Mouse (Mus musculus) forebrain, embryonic 12.5 days (tissue): ENCODE data around the gene E130208F15Rik. TPM values are rescaled to one million over a fixed set of nuclear protein-coding genes. Genes with fewer than 3 reads are reported as not detected.

Source experiments
- ATAC-seq: fragments of 200-750 bp; cut with Nextera tagmentation; 2 replicates; pipeline ENCODE4 v1.8.0; 2017; ENCODE audit warnings: moderate TSS enrichment; ENCODE audit not compliant: low FRiP score
- H3K27ac ChIP-seq: fragments of 300-500 bp; sonication (generic); 2 replicates; pipeline ENCODE4 v1.5.1; 2016; ENCODE audit warnings: mild to moderate bottlenecking
- H3K27me3 ChIP-seq: fragments of 300-500 bp; sonication (generic); 2 replicates; pipeline ENCODE4 v1.6.1; 2016; ENCODE audit warnings: mild to moderate bottlenecking
- H3K36me3 ChIP-seq: fragments of 300-500 bp; sonication (generic); replicated peaks from 2 replicates; pipeline ENCODE4 v1.6.1; 2016; ENCODE audit warnings: mild to moderate bottlenecking
- H3K4me1 ChIP-seq: fragments of 300-500 bp; sonication (generic); 2 replicates; pipeline ENCODE4 v1.6.1; 2016
- H3K4me2 ChIP-seq: fragments of 300-500 bp; sonication (generic); 2 replicates; pipeline ENCODE4 v1.6.1; 2016; ENCODE audit warnings: mild to moderate bottlenecking, moderate library complexity
- H3K4me3 ChIP-seq: fragments of 300-500 bp; sonication (generic); replicated peaks from 2 replicates; pipeline ENCODE4 v1.5.1; 2016; ENCODE audit warnings: mild to moderate bottlenecking
- H3K9ac ChIP-seq: fragments of 300-500 bp; sonication (generic); 2 replicates; pipeline ENCODE4 v1.6.1; 2016; ENCODE audit warnings: mild to moderate bottlenecking
- H3K9me3 ChIP-seq: fragments of 300-500 bp; sonication (generic); 2 replicates; pipeline ENCODE4 v1.6.1; 2016
- WGBS: fragments of 180-500 bp; shearing (Covaris S2); methylation state at CpG from one replicate; pipeline ENCODE4 v1.1.7; 2016; 5-methylcytosine and 5-hydroxymethylcytosine counted together
- polyA plus RNA-seq: library from polyadenylated mRNA; unstranded; fragments of >200 nt; fragmentation: Nextera tagmentation; extraction: Ambion mirVana; gene quantifications from 2 replicates; pipeline ENCODE4 v1.2.1, GENCODE M21; 2016

The E130208F15Rik gene
- polyA plus RNA-seq, 1 experiment from 2014 or later: not detected

- ATAC-seq: peak; percentile 65
- H3K4me1 ChIP-seq: peaks cover 14% of the 10 kb centered on the region
- no peaks in the 10 kb centered on the region for H3K9me3 ChIP-seq
- no peak overlapping the region for H3K4me3 ChIP-seq
- peaks cover 13% of the 10 kb centered on the region for H3K36me3 ChIP-seq
- no peak overlapping the region for H3K9ac ChIP-seq
- peaks cover 16% of the 10 kb centered on the region for H3K27me3 ChIP-seq
- no peak overlapping the region for H3K4me2 ChIP-seq
- no peak overlapping the region for H3K27ac ChIP-seq
- WGBS: 18% methylated on average over 6 of the region's 6 CpGs
Observed at GRCm38 (mm10) chr7:30353279-30353822, 31.8 kb downstream of the E130208F15Rik start.

- Histone ChIP-seq H3K36me3 (peaks cover 13% of the 10 kb centered on the region), H3K4me2 (no peak overlapping the region), H3K4me1 (peaks cover 20% of the 10 kb centered on the region), H3K4me3 (no peak overlapping the region), H3K27me3 (peaks cover 9% of the 10 kb centered on the region), H3K9me3 (no peaks in the 10 kb centered on the region), H3K9ac (no peak overlapping the region), H3K27ac (0 out of 2 replicates have a peak overlapping the region, but pooled peaks have one; percentile 31)
- ATAC-seq: peak; percentile 49; the same call in 1 of the 2 replicates
- WGBS: 77% methylated on average over 4 of the region's 4 CpGs
Observed at GRCm38 (mm10) chr7:30354059-30354458, 32.5 kb downstream of the E130208F15Rik start.

- Histone ChIP-seq H3K27me3 (no peaks in the 10 kb centered on the region), H3K27ac (no peak overlapping the region), H3K9ac (no peak overlapping the region), H3K9me3 (no peaks in the 10 kb centered on the region; the same call in 1 of the 2 replicates), H3K36me3 (peaks cover 29% of the 10 kb centered on the region), H3K4me2 (no peak overlapping the region), H3K4me3 (no peak overlapping the region), H3K4me1 (peaks cover 58% of the 10 kb centered on the region)
- WGBS: 81% methylated on average over 7 of the region's 7 CpGs
- ATAC-seq: no peak
Observed at GRCm38 (mm10) chr7:30358378-30359186, 37.0 kb downstream of the E130208F15Rik start.

GRCm38 (mm10) chr7:30359276-30359865, 37.8 kb downstream of the E130208F15Rik start:
- no peaks in the 10 kb centered on the region; the same call in 1 of the 2 replicates for H3K9me3 ChIP-seq
- no peak overlapping the region for H3K4me2 ChIP-seq
- no peak for ATAC-seq
- no peak overlapping the region for H3K9ac ChIP-seq
- no peak overlapping the region for H3K4me3 ChIP-seq
- H3K27ac ChIP-seq: no peak overlapping the region
- H3K4me1 ChIP-seq: peaks cover 51% of the 10 kb centered on the region
- WGBS: 93% methylated on average over 31 of the region's 31 CpGs
- peaks cover 29% of the 10 kb centered on the region for H3K36me3 ChIP-seq
- H3K27me3 ChIP-seq: peaks cover 8% of the 10 kb centered on the region; the same call in 1 of the 2 replicates

GRCm38 (mm10) chr7:30360028-30360427, 38.5 kb downstream of the E130208F15Rik start:
- Histone ChIP-seq H3K27ac (no peak overlapping the region), H3K9ac (no peak overlapping the region), H3K27me3 (peaks cover 14% of the 10 kb centered on the region; the same call in 1 of the 2 replicates), H3K4me3 (no peak overlapping the region), H3K4me1 (peaks cover 49% of the 10 kb centered on the region), H3K4me2 (no peak overlapping the region), H3K9me3 (no peaks in the 10 kb centered on the region; the same call in 1 of the 2 replicates), H3K36me3 (peaks cover 26% of the 10 kb centered on the region)
- 93% methylated on average over 17 of the region's 17 CpGs for WGBS
- no peak for ATAC-seq

GRCm38 (mm10) chr7:30362652-30363343, 41.3 kb downstream of the E130208F15Rik start, which contains the start of gene Lrfn3:
Gene Lrfn3, minus strand, starts transcription at chr7:30362772.
- Histone ChIP-seq H3K4me2 (peak within 1 kb of the TSS; percentile 87), H3K9ac (peak within 1 kb of the TSS; percentile 93), H3K36me3 (peaks cover 16% of the 10 kb centered on the region), H3K27me3 (peaks cover 22% of the 10 kb centered on the region), H3K27ac (peak within 1 kb of the TSS; percentile 42; the same call in 1 of the 2 replicates), H3K9me3 (no peaks in the 10 kb centered on the region; the same call in 1 of the 2 replicates), H3K4me3 (peak within 1 kb of the TSS; percentile 83), H3K4me1 (peaks cover 49% of the 10 kb centered on the region)
- ATAC-seq: peak; percentile 82
- 2% methylated on average over 31 of the region's 55 CpGs for WGBS

- peak overlapping the region; percentile 83 for H3K4me3 ChIP-seq
- H3K27me3 ChIP-seq: peaks cover 22% of the 10 kb centered on the region
- ATAC-seq: 0 out of 2 replicates have a peak, but pooled peaks have one; percentile 22
- H3K27ac ChIP-seq: no peak overlapping the region
- H3K36me3 ChIP-seq: peaks cover 16% of the 10 kb centered on the region
- peak overlapping the region; percentile 87 for H3K4me2 ChIP-seq
- no peaks in the 10 kb centered on the region; the same call in 1 of the 2 replicates for H3K9me3 ChIP-seq
- H3K4me1 ChIP-seq: peaks cover 47% of the 10 kb centered on the region
- 69% methylated on average over 6 of the region's 6 CpGs for WGBS
- peak overlapping the region; percentile 93 for H3K9ac ChIP-seq
Observed at GRCm38 (mm10) chr7:30363344-30363738, 41.8 kb downstream of the E130208F15Rik start.

- Histone ChIP-seq H3K4me2 (no peak overlapping the region), H3K27me3 (peaks cover 22% of the 10 kb centered on the region), H3K36me3 (no peaks in the 10 kb centered on the region), H3K9ac (no peak overlapping the region), H3K4me1 (peaks cover 8% of the 10 kb centered on the region), H3K9me3 (no peaks in the 10 kb centered on the region), H3K4me3 (no peak overlapping the region), H3K27ac (no peak overlapping the region)
- 69% methylated on average over 2 of the region's 2 CpGs for WGBS
- ATAC-seq: no peak
Observed at GRCm38 (mm10) chr7:30367466-30367865, 45.9 kb downstream of the E130208F15Rik start.

Other genes with a start within 250 kb of the E130208F15Rik start
- 4.7 and 8.9 TPM in 2 replicates for gene Zfp82, start 248.8 kb upstream of the E130208F15Rik start, polyA plus RNA-seq
- 2.7 and 6.9 TPM in 2 replicates for gene Gm26920, start 231.3 kb upstream of the E130208F15Rik start, polyA plus RNA-seq
- 13.5 and 16.2 TPM in 2 replicates for gene Zfp566, start 231.2 kb upstream of the E130208F15Rik start, polyA plus RNA-seq
- gene Zfp260, start 227.0 kb upstream of the E130208F15Rik start, polyA plus RNA-seq: 129 TPM in 2 replicates
- 16.1 and 21.2 TPM in 2 replicates for gene Zfp382, start 199.8 kb upstream of the E130208F15Rik start, polyA plus RNA-seq
- gene Zfp146, start 152.0 kb upstream of the E130208F15Rik start, polyA plus RNA-seq: 23.6 and 25.8 TPM in 2 replicates
- 3.0 and 3.7 TPM in 2 replicates for gene Cox7a1, start 137.6 kb upstream of the E130208F15Rik start, polyA plus RNA-seq
- 44.5 and 51.3 TPM in 2 replicates for gene Capns1, start 122.9 kb upstream of the E130208F15Rik start, polyA plus RNA-seq
- 164 TPM in 2 replicates for gene Polr2i, start 89.8 kb upstream of the E130208F15Rik start, polyA plus RNA-seq
- gene Tbcb, start 89.5 kb upstream of the E130208F15Rik start, polyA plus RNA-seq: 245 and 256 TPM in 2 replicates
- gene Ovol3, start 86.0 kb upstream of the E130208F15Rik start, polyA plus RNA-seq: 0.28 TPM in 1 of 2 replicates, not detected in the other
- 0.51 and 0.68 TPM in 2 replicates for gene Thap8, start 41.6 kb upstream of the E130208F15Rik start, polyA plus RNA-seq
- gene Wdr62, start 41.3 kb upstream of the E130208F15Rik start, polyA plus RNA-seq: 17.2 and 18.6 TPM in 2 replicates
- 77.2 and 87.9 TPM in 2 replicates for gene Clip3, start 30.0 kb upstream of the E130208F15Rik start, polyA plus RNA-seq
- 73.2 and 79.0 TPM in 2 replicates for gene Alkbh6, start 13.0 kb upstream of the E130208F15Rik start, polyA plus RNA-seq
- 21.8 and 23.5 TPM in 2 replicates for gene Syne4, start 6.9 kb upstream of the E130208F15Rik start, polyA plus RNA-seq
- gene Sdhaf1, start 2.2 kb downstream of the E130208F15Rik start, polyA plus RNA-seq: 22.0 and 23.8 TPM in 2 replicates
- 7.3 and 8.1 TPM in 2 replicates for gene Lrfn3, start 41.0 kb downstream of the E130208F15Rik start, polyA plus RNA-seq
- gene Tyrobp, start 92.0 kb downstream of the E130208F15Rik start, polyA plus RNA-seq: 11.3 and 11.7 TPM in 2 replicates
- not detected in 2 replicates for gene Hcst, start 98.1 kb downstream of the E130208F15Rik start, polyA plus RNA-seq
- gene Nfkbid, start 100.0 kb downstream of the E130208F15Rik start, polyA plus RNA-seq: 0.97 and 1.4 TPM in 2 replicates
- gene Aplp1, start 123.8 kb downstream of the E130208F15Rik start, polyA plus RNA-seq: 214 and 237 TPM in 2 replicates
- gene Kirrel2, start 135.9 kb downstream of the E130208F15Rik start, polyA plus RNA-seq: 1.1 and 1.6 TPM in 2 replicates
- gene Nphs1, start 136.6 kb downstream of the E130208F15Rik start, polyA plus RNA-seq: 0.09 and 0.35 TPM in 2 replicates
- not detected in 2 replicates for gene Prodh2, start 171.9 kb downstream of the E130208F15Rik start, polyA plus RNA-seq
- gene Arhgap33, start 213.3 kb downstream of the E130208F15Rik start, polyA plus RNA-seq: 89.4 and 98.9 TPM in 2 replicates
- gene Hspb6, start 230.4 kb downstream of the E130208F15Rik start, polyA plus RNA-seq: 7.9 and 8.4 TPM in 2 replicates
- gene Proser3, start 230.6 kb downstream of the E130208F15Rik start, polyA plus RNA-seq: 16.1 and 18.6 TPM in 2 replicates
- gene Lin37, start 238.1 kb downstream of the E130208F15Rik start, polyA plus RNA-seq: 51.7 and 63.1 TPM in 2 replicates
- 88.1 and 95.7 TPM in 2 replicates for gene U2af1l4, start 241.6 kb downstream of the E130208F15Rik start, polyA plus RNA-seq
- 24.0 and 24.9 TPM in 2 replicates for gene Gm49396, start 241.6 kb downstream of the E130208F15Rik start, polyA plus RNA-seq
- gene Psenen, start 241.9 kb downstream of the E130208F15Rik start, polyA plus RNA-seq: 142 and 145 TPM in 2 replicates
- gene Igflr1, start 243.7 kb downstream of the E130208F15Rik start, polyA plus RNA-seq: 3.4 and 5.6 TPM in 2 replicates